Mouse (Mus musculus): ENCODE data around the gene Pfkfb4. TPM values are rescaled to one million over a fixed set of nuclear protein-coding genes. Genes with fewer than 3 reads are reported as not detected.
A peak's percentile ranks its signal among the peaks of the same experiment; 100 is the strongest.

Gene Pfkfb4
- polyA plus RNA-seq, 1 experiment = 10.6 TPM

- H3K36me3 ChIP-seq (ENCODE audit: control insufficient read depth, insufficient read depth, low read length) = no peaks in the 10 kb centered on the region
- H3K4me1 ChIP-seq (ENCODE audit: control insufficient read depth, insufficient read depth, low read length) = no peaks in the 10 kb centered on the region
- 70% methylated on average over 9 of the region's 9 CpGs for WGBS
- H3K27me3 ChIP-seq (replicated peaks; ENCODE audit: control insufficient read depth, insufficient read depth, low read length) = no peaks in the 10 kb centered on the region
- H3K27ac ChIP-seq (ENCODE audit: insufficient read depth, low read depth, low read length) = no peak overlapping the region
- TF ChIP-seq CTCF (conservative IDR thresholded peaks at IDR 0.05; ENCODE audit: insufficient read depth, insufficient read length, low read depth, low read length) (no peak), POLR2A (IDR thresholded peaks at IDR 0.05; ENCODE audit: low read depth, low read length) (no peak)
- H3K4me3 ChIP-seq (ENCODE audit: insufficient read depth, low read depth, low read length) = no peak overlapping the region
- DNase-seq = no peak
Measured at GRCm38 (mm10) chr9:108983209-108983608, 8.4 kb upstream of the Pfkfb4 start.

GRCm38 (mm10) chr9:108985710-108986109 lies 5.9 kb upstream of the Pfkfb4 start, which contains the start of gene Ucn2:
Gene Ucn2, plus strand, starts transcription at chr9:108986010.
- WGBS = 87% methylated on average over 4 of the region's 4 CpGs
- Histone ChIP-seq H3K27me3 (replicated peaks; ENCODE audit: control insufficient read depth, insufficient read depth, low read length) (no peaks in the 10 kb centered on the region), H3K27ac (ENCODE audit: insufficient read depth, low read depth, low read length) (no peak within 1 kb of the TSS), H3K4me3 (ENCODE audit: insufficient read depth, low read depth, low read length) (no peak within 1 kb of the TSS), H3K36me3 (ENCODE audit: control insufficient read depth, insufficient read depth, low read length) (no peaks in the 10 kb centered on the region), H3K4me1 (ENCODE audit: control insufficient read depth, insufficient read depth, low read length) (no peaks in the 10 kb centered on the region)
- no peak for TF ChIP-seq POLR2A (IDR thresholded peaks at IDR 0.05; ENCODE audit: low read depth, low read length)
- TF ChIP-seq CTCF (conservative IDR thresholded peaks at IDR 0.05; ENCODE audit: insufficient read depth, insufficient read length, low read depth, low read length) = no peak
- DNase-seq = no peak

GRCm38 (mm10) chr9:108987704-108988350 lies 3.8 kb upstream of the Pfkfb4 start:
- DNase-seq = no peak
- WGBS = 29% methylated on average over 15 of the region's 15 CpGs

GRCm38 (mm10) chr9:108989802-108990461 lies 1.6 kb upstream of the Pfkfb4 start:
- no peak for TF ChIP-seq POLR2A (IDR thresholded peaks at IDR 0.05; ENCODE audit: low read depth, low read length)
- TF ChIP-seq CTCF (conservative IDR thresholded peaks at IDR 0.05; ENCODE audit: insufficient read depth, insufficient read length, low read depth, low read length) = no peak
- DNase-seq = peak; percentile 24
- Histone ChIP-seq H3K27me3 (replicated peaks; ENCODE audit: control insufficient read depth, insufficient read depth, low read length) (no peaks in the 10 kb centered on the region), H3K4me3 (ENCODE audit: insufficient read depth, low read depth, low read length) (no peak overlapping the region), H3K36me3 (ENCODE audit: control insufficient read depth, insufficient read depth, low read length) (no peaks in the 10 kb centered on the region), H3K27ac (ENCODE audit: insufficient read depth, low read depth, low read length) (0 out of 2 replicates have a peak overlapping the region, but pooled peaks have one; percentile 4), H3K4me1 (ENCODE audit: control insufficient read depth, insufficient read depth, low read length) (no peaks in the 10 kb centered on the region; the same call in 1 of the 2 replicates)
- 68% methylated on average over 4 of the region's 4 CpGs for WGBS

More at GRCm38 (mm10) chr9:108987704-108988350, 3.8 kb upstream of the Pfkfb4 start:
- Histone ChIP-seq H3K27ac (ENCODE audit: insufficient read depth, low read depth, low read length) (no peak overlapping the region), H3K27me3 (replicated peaks; ENCODE audit: control insufficient read depth, insufficient read depth, low read length) (no peaks in the 10 kb centered on the region), H3K4me1 (ENCODE audit: control insufficient read depth, insufficient read depth, low read length) (no peaks in the 10 kb centered on the region; the same call in 1 of the 2 replicates), H3K36me3 (ENCODE audit: control insufficient read depth, insufficient read depth, low read length) (no peaks in the 10 kb centered on the region), H3K4me3 (ENCODE audit: insufficient read depth, low read depth, low read length) (no peak overlapping the region)
- no peak for TF ChIP-seq CTCF (conservative IDR thresholded peaks at IDR 0.05; ENCODE audit: insufficient read depth, insufficient read length, low read depth, low read length)
- TF ChIP-seq POLR2A (IDR thresholded peaks at IDR 0.05; ENCODE audit: low read depth, low read length) = no peak

GRCm38 (mm10) chr9:108990462-108990820 lies 1.1 kb upstream of the Pfkfb4 start:
- Histone ChIP-seq H3K36me3 (ENCODE audit: control insufficient read depth, insufficient read depth, low read length) (no peaks in the 10 kb centered on the region), H3K27me3 (replicated peaks; ENCODE audit: control insufficient read depth, insufficient read depth, low read length) (no peaks in the 10 kb centered on the region), H3K27ac (ENCODE audit: insufficient read depth, low read depth, low read length) (0 out of 2 replicates have a peak overlapping the region, but pooled peaks have one; percentile 4), H3K4me3 (ENCODE audit: insufficient read depth, low read depth, low read length) (no peak overlapping the region), H3K4me1 (ENCODE audit: control insufficient read depth, insufficient read depth, low read length) (peaks cover 4% of the 10 kb centered on the region)
- TF ChIP-seq CTCF (conservative IDR thresholded peaks at IDR 0.05; ENCODE audit: insufficient read depth, insufficient read length, low read depth, low read length) = no peak
- no peak for TF ChIP-seq POLR2A (IDR thresholded peaks at IDR 0.05; ENCODE audit: low read depth, low read length)
- no peak for DNase-seq
- 74% methylated on average over 7 of the region's 7 CpGs for WGBS

- Histone ChIP-seq H3K27me3 (replicated peaks; ENCODE audit: control insufficient read depth, insufficient read depth, low read length) (no peaks in the 10 kb centered on the region), H3K4me1 (ENCODE audit: control insufficient read depth, insufficient read depth, low read length) (peaks cover 8% of the 10 kb centered on the region), H3K27ac (ENCODE audit: insufficient read depth, low read depth, low read length) (no peak overlapping the region; the same call in 1 of the 2 replicates), H3K4me3 (ENCODE audit: insufficient read depth, low read depth, low read length) (peak overlapping the region; percentile 63), H3K36me3 (ENCODE audit: control insufficient read depth, insufficient read depth, low read length) (no peaks in the 10 kb centered on the region)
- DNase-seq = no peak
- no peak for TF ChIP-seq CTCF (conservative IDR thresholded peaks at IDR 0.05; ENCODE audit: insufficient read depth, insufficient read length, low read depth, low read length)
- no peak for TF ChIP-seq POLR2A (IDR thresholded peaks at IDR 0.05; ENCODE audit: low read depth, low read length)
- WGBS = 13% methylated on average over 18 of the region's 18 CpGs
Measured at GRCm38 (mm10) chr9:108992085-108992469, 499 bp downstream of the Pfkfb4 start.

GRCm38 (mm10) chr9:108992620-108993361 lies 1.2 kb downstream of the Pfkfb4 start:
- no peak for TF ChIP-seq POLR2A (IDR thresholded peaks at IDR 0.05; ENCODE audit: low read depth, low read length)
- no peak for TF ChIP-seq CTCF (conservative IDR thresholded peaks at IDR 0.05; ENCODE audit: insufficient read depth, insufficient read length, low read depth, low read length)
- Histone ChIP-seq H3K36me3 (ENCODE audit: control insufficient read depth, insufficient read depth, low read length) (no peaks in the 10 kb centered on the region), H3K4me1 (ENCODE audit: control insufficient read depth, insufficient read depth, low read length) (peaks cover 9% of the 10 kb centered on the region), H3K27ac (ENCODE audit: insufficient read depth, low read depth, low read length) (no peak overlapping the region), H3K4me3 (ENCODE audit: insufficient read depth, low read depth, low read length) (no peak overlapping the region), H3K27me3 (replicated peaks; ENCODE audit: control insufficient read depth, insufficient read depth, low read length) (no peaks in the 10 kb centered on the region)
- DNase-seq = no peak
- 79% methylated on average over 9 of the region's 9 CpGs for WGBS
